15 mouse cellular contexts compared by ENCODE assay signal in the genomic region with DNA sequence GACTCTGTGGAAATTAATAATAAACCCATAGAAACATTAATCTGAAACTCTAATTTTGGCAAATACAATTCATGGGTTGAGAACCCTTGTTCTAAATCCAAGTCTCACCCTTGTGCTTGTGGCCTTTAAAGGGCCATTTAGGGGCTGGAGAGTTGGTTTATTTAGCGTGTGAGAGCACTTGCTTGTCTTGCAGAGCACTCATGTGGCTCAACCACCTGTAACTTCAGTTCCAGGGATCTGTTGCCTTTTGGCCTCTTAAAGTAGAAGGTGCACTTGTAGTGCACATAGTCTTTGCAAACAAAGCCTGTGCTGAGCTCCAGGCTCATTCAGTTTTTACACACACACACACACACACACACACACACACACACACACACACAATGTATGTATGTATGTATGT. TPM values are rescaled to one million over a fixed set of nuclear protein-coding genes. Genes with fewer than 3 reads are reported as not detected.
A peak's percentile ranks its signal among the peaks of the same experiment; 100 is the strongest.
DNase-seq lines count a peak whose midpoint lies in the region; ATAC-seq and TF ChIP-seq lines count a peak whose summit lies in the region.
"Had no signal": no experiment of that assay in that cellular context is flagged by ENCODE, and none has a peak within 500 bp of the region (broad histone marks: within the 10 kb centered on the region; RNA-seq: fewer than 3 reads in every experiment).

No protein-coding gene starts in this region.

- peak; percentile 30 for DNase-seq in kidney, adult 9 months
- DNase-seq in kidney, postnatal 10 days, result no peak
- peak; percentile 27 for DNase-seq in lung, postnatal 14 days
- no peak for DNase-seq in forebrain, embryonic 11.5 days (ENCODE audit: low spot score)
- no peak for DNase-seq in left cerebral cortex, postnatal 10 days (ENCODE audit: extremely low spot score in 1 of 2, low spot score in 2 of 2)
- no peak for DNase-seq in layer of hippocampus, adult 8-10 months (ENCODE audit: low spot score in 2 of 2)
- DNase-seq: adrenal gland, adult 2 months; cerebellum, adult 9-10 months; gastrocnemius, postnatal 10 days; right cerebral cortex, postnatal 4 days; thymus, postnatal 25 days had no signal

- no peak for TF ChIP-seq POLR2A in bone marrow macrophage, adult 2 months (IDR thresholded peaks at IDR 0.05; ENCODE audit: borderline replicate concordance, low read depth, low read length)

- ATAC-seq in intestine, postnatal 0 days, result no peak
- no peak for ATAC-seq in forebrain, embryonic 11.5 days (replicated peaks; ENCODE audit: low FRiP score)
- ATAC-seq: midbrain, embryonic 15.5 days had no signal

- peak overlapping the region; percentile 46 for H3K9ac ChIP-seq in intestine, postnatal 0 days (ENCODE audit: low read depth, low read length)
- H3K9ac ChIP-seq in forebrain, embryonic 11.5 days (ENCODE audit: low read length), result no peak overlapping the region
- H3K9ac ChIP-seq: midbrain, embryonic 15.5 days had no signal

- peak overlapping the region; percentile 97 for H3K27ac ChIP-seq in bone marrow macrophage, adult 2 months (ENCODE audit: insufficient read depth, low read depth, low read length)
- no peak overlapping the region for H3K27ac ChIP-seq in intestine, postnatal 0 days (ENCODE audit: low read depth, low read length)
- no peak overlapping the region for H3K27ac ChIP-seq in forebrain, embryonic 11.5 days (ENCODE audit: low read depth, low read length)
- H3K27ac ChIP-seq: midbrain, embryonic 15.5 days had no signal

- intact Hi-C loops in left cerebral cortex, postnatal 10 days (cut with DNase I), result no loop called here

- peak overlapping the region; percentile 62 for H3K4me3 ChIP-seq in bone marrow macrophage, adult 2 months (ENCODE audit: insufficient read depth, low read length)
- H3K4me3 ChIP-seq in intestine, postnatal 0 days (ENCODE audit: low read depth, low read length), result peak overlapping the region; percentile 45
- H3K4me3 ChIP-seq in forebrain, embryonic 11.5 days (ENCODE audit: low read depth, low read length), result no peak overlapping the region
- H3K4me3 ChIP-seq: midbrain, embryonic 15.5 days had no signal

- peaks cover 2% of the 10 kb centered on the region; the same call in 1 of the 2 replicates for H3K36me3 ChIP-seq in intestine, postnatal 0 days (ENCODE audit: control insufficient read depth, insufficient read depth)
- no peaks in the 10 kb centered on the region for H3K36me3 ChIP-seq in forebrain, embryonic 11.5 days (ENCODE audit: control insufficient read depth, insufficient read depth, low read length)
- H3K36me3 ChIP-seq: midbrain, embryonic 15.5 days had no signal

- no peak for TF ChIP-seq CTCF in bone marrow macrophage, adult 2 months (IDR thresholded peaks at IDR 0.05; ENCODE audit: low read depth, low read length)
- no peak for TF ChIP-seq CTCF in intestine, postnatal 0 days (IDR thresholded peaks at IDR 0.05; ENCODE audit: low read depth)

- H3K9me3 ChIP-seq in intestine, postnatal 0 days (ENCODE audit: control insufficient read depth), result no peaks in the 10 kb centered on the region
- H3K9me3 ChIP-seq in forebrain, embryonic 11.5 days (ENCODE audit: control insufficient read depth, low read length), result no peaks in the 10 kb centered on the region
- H3K9me3 ChIP-seq: midbrain, embryonic 15.5 days had no signal

- 35% methylated on average over 1 of the region's 1 CpGs for WGBS in intestine, postnatal 0 days
- 95% methylated on average over 1 of the region's 1 CpGs for WGBS in forebrain, embryonic 11.5 days

- no peaks in the 10 kb centered on the region for H3K27me3 ChIP-seq in intestine, postnatal 0 days (replicated peaks; ENCODE audit: control insufficient read depth, insufficient read depth, low read length)
- H3K27me3 ChIP-seq in forebrain, embryonic 11.5 days (ENCODE audit: control insufficient read depth, insufficient read depth, low read length), result no peaks in the 10 kb centered on the region
- H3K27me3 ChIP-seq: midbrain, embryonic 15.5 days had no signal

- H3K4me2 ChIP-seq in intestine, postnatal 0 days (replicated peaks; ENCODE audit: low read depth), result peak overlapping the region; percentile 86
- no peak overlapping the region for H3K4me2 ChIP-seq in forebrain, embryonic 11.5 days (ENCODE audit: low read depth, low read length, severe bottlenecking)
- H3K4me2 ChIP-seq: midbrain, embryonic 15.5 days had no signal

- H3K4me1 ChIP-seq in bone marrow macrophage, adult 2 months (ENCODE audit: control insufficient read depth, insufficient read depth, low read length), result peaks cover 51% of the 10 kb centered on the region
- H3K4me1 ChIP-seq in intestine, postnatal 0 days (replicated peaks; ENCODE audit: control insufficient read depth, insufficient read depth, low read length), result no peaks in the 10 kb centered on the region
- peaks cover 5% of the 10 kb centered on the region; the same call in 1 of the 2 replicates for H3K4me1 ChIP-seq in forebrain, embryonic 11.5 days (replicated peaks; ENCODE audit: control insufficient read depth, insufficient read depth, low read length)

RNA-seq across cellular contexts. Expression of gene Ncoa4, which starts 7.2 kb away (rescaled TPM):
- polyA plus RNA-seq in bone marrow macrophage, adult 2 months (2012; ENCODE audit: insufficient read depth, insufficient read length, missing spikeins), result 173 and 209 TPM in 2 replicates
- 239 and 254 TPM in 2 replicates for polyA plus RNA-seq in intestine, postnatal 0 days (2015; fragmentation: Nextera tagmentation; extraction: Ambion mirVana)
- 102 and 105 TPM in 2 replicates for polyA plus RNA-seq in forebrain, embryonic 11.5 days (2014; fragmentation: Nextera tagmentation; extraction: Ambion mirVana)
- 100 to 1,000 TPM; 121 to 130 TPM for total RNA-seq in left cerebral cortex, postnatal 10 days (2021)
- 100 to 1,000 TPM; 101 to 113 (median 110) TPM for total RNA-seq in layer of hippocampus, adult 8-10 months (2022)

RNA-seq across cellular contexts. Expression of gene Msmb, which starts 25.0 kb away (rescaled TPM):
- not detected in 2 replicates for polyA plus RNA-seq in bone marrow macrophage, adult 2 months (2012; ENCODE audit: insufficient read depth, insufficient read length, missing spikeins)
- polyA plus RNA-seq in intestine, postnatal 0 days (2015; fragmentation: Nextera tagmentation; extraction: Ambion mirVana), result not detected in 2 replicates
- not detected in 2 replicates for polyA plus RNA-seq in forebrain, embryonic 11.5 days (2014; fragmentation: Nextera tagmentation; extraction: Ambion mirVana)
- total RNA-seq in left cerebral cortex, postnatal 10 days (2021), result not detected
- total RNA-seq in layer of hippocampus, adult 8-10 months (2022), result not detected
- total RNA-seq: adrenal gland, adult 2 months; ES-E14; gastrocnemius, postnatal 10 days had no signal
- polyA plus RNA-seq: adrenal gland, adult 2 months; midbrain, embryonic 15.5 days had no signal

RNA-seq across cellular contexts. Expression of gene Timm23, which starts 34.9 kb away (rescaled TPM):
- polyA plus RNA-seq in bone marrow macrophage, adult 2 months (2012; ENCODE audit: insufficient read depth, insufficient read length, missing spikeins), result 35.2 and 40.5 TPM in 2 replicates
- polyA plus RNA-seq in intestine, postnatal 0 days (2015; fragmentation: Nextera tagmentation; extraction: Ambion mirVana), result 196 and 209 TPM in 2 replicates
- polyA plus RNA-seq in forebrain, embryonic 11.5 days (2014; fragmentation: Nextera tagmentation; extraction: Ambion mirVana), result 274 TPM in 2 replicates
- total RNA-seq in left cerebral cortex, postnatal 10 days (2021), result 10 to 100 TPM; 62.1 to 75.7 TPM
- 10 to 100 TPM; 55.7 to 79.0 (median 66.2) TPM for total RNA-seq in layer of hippocampus, adult 8-10 months (2022)

RNA-seq across cellular contexts. Expression of gene Parg, which starts 34.9 kb away (rescaled TPM):
- polyA plus RNA-seq in bone marrow macrophage, adult 2 months (2012; ENCODE audit: insufficient read depth, insufficient read length, missing spikeins), result 23.3 TPM in 2 replicates
- 15.7 and 19.7 TPM in 2 replicates for polyA plus RNA-seq in intestine, postnatal 0 days (2015; fragmentation: Nextera tagmentation; extraction: Ambion mirVana)
- 61.2 and 63.6 TPM in 2 replicates for polyA plus RNA-seq in forebrain, embryonic 11.5 days (2014; fragmentation: Nextera tagmentation; extraction: Ambion mirVana)
- total RNA-seq in left cerebral cortex, postnatal 10 days (2021), result 10 to 100 TPM; 36.8 to 38.4 TPM
- 10 to 100 TPM; 37.5 to 47.8 (median 40.3) TPM for total RNA-seq in layer of hippocampus, adult 8-10 months (2022)

Comparison
In these comparisons a context has a peak if more than half of its experiments do, and no peak if none do; other contexts are left out.
1. DNase-seq: peak in kidney, adult 9 months (single experiment) and lung, postnatal 14 days (single experiment); none in kidney, postnatal 10 days (single experiment), forebrain, embryonic 11.5 days (single experiment), left cerebral cortex, postnatal 10 days (0 of 2) and layer of hippocampus, adult 8-10 months (0 of 2).